Mouse (Mus musculus): ENCODE results near the gene Sost. TPM values are rescaled to one million over a fixed set of nuclear protein-coding genes. Genes with fewer than 3 reads are reported as not detected.
"Not testable (repeated sequence)": the region's sequence is repeated elsewhere in the genome, so short reads cannot be mapped to it uniquely, and the experiment has no call there.

Gene Sost
- polyA plus RNA-seq, 1 experiment: not detected

GRCm38 (mm10) chr11:101990244-101990643, 23.4 kb upstream of the Sost start:
- Histone ChIP-seq H3K4me3 (replicated peaks; ENCODE audit: control insufficient read depth, low read depth, low read length) (no peak overlapping the region), H3K4me1 (ENCODE audit: control insufficient read depth, insufficient read depth, low read length) (no peaks in the 10 kb centered on the region), H3K27ac (ENCODE audit: control insufficient read depth, insufficient read depth, low read depth, low read length, poor library complexity) (no peak overlapping the region)
- 85% methylated on average over 3 of the region's 3 CpGs for WGBS
- no peak for TF ChIP-seq CTCF (IDR thresholded peaks at IDR 0.05; ENCODE audit: control insufficient read depth, insufficient read depth, low read length)
- no peak for TF ChIP-seq POLR2A (IDR thresholded peaks at IDR 0.05; ENCODE audit: borderline replicate concordance, control insufficient read depth, low read depth, low read length)

- Histone ChIP-seq H3K27ac (ENCODE audit: control insufficient read depth, insufficient read depth, low read depth, low read length, poor library complexity) (no peak within 1 kb of the TSS), H3K4me3 (replicated peaks; ENCODE audit: control insufficient read depth, low read depth, low read length) (no peak within 1 kb of the TSS), H3K4me1 (ENCODE audit: control insufficient read depth, insufficient read depth, low read length) (peaks cover 4% of the 10 kb centered on the region)
- TF ChIP-seq CTCF (IDR thresholded peaks at IDR 0.05; ENCODE audit: control insufficient read depth, insufficient read depth, low read length) (no peak), POLR2A (IDR thresholded peaks at IDR 0.05; ENCODE audit: borderline replicate concordance, control insufficient read depth, low read depth, low read length) (no peak)
- 75% methylated on average over 3 of the region's 3 CpGs for WGBS
Measured at GRCm38 (mm10) chr11:101986913-101987312, 20.1 kb upstream of the Sost start, which contains the start of gene Dusp3. Gene Dusp3, minus strand, starts transcription at chr11:101987013.

GRCm38 (mm10) chr11:101985990-101986389, 19.2 kb upstream of the Sost start:
- no peak overlapping the region for H3K27ac ChIP-seq (ENCODE audit: control insufficient read depth, insufficient read depth, low read depth, low read length, poor library complexity)
- 2% methylated on average over 10 of the region's 10 CpGs for WGBS
- H3K4me3 ChIP-seq (replicated peaks; ENCODE audit: control insufficient read depth, low read depth, low read length): no peak overlapping the region
- H3K4me1 ChIP-seq (ENCODE audit: control insufficient read depth, insufficient read depth, low read length): peaks cover 5% of the 10 kb centered on the region
- TF ChIP-seq POLR2A (IDR thresholded peaks at IDR 0.05; ENCODE audit: borderline replicate concordance, control insufficient read depth, low read depth, low read length) (no peak), CTCF (IDR thresholded peaks at IDR 0.05; ENCODE audit: control insufficient read depth, insufficient read depth, low read length) (peak; percentile 73)

- H3K4me3 ChIP-seq (replicated peaks; ENCODE audit: control insufficient read depth, low read depth, low read length); H3K27ac ChIP-seq (ENCODE audit: control insufficient read depth, insufficient read depth, low read depth, low read length, poor library complexity); H3K4me1 ChIP-seq (ENCODE audit: control insufficient read depth, insufficient read depth, low read length): not testable (repeated sequence)
- 43% methylated on average over 6 of the region's 6 CpGs for WGBS
Measured at GRCm38 (mm10) chr11:101985450-101985849, 18.6 kb upstream of the Sost start.

- WGBS: under 1% methylated on average over 71 of the region's 71 CpGs
- Histone ChIP-seq H3K4me3 (replicated peaks; ENCODE audit: control insufficient read depth, low read depth, low read length) (peak within 1 kb of the TSS; percentile 75), H3K4me1 (ENCODE audit: control insufficient read depth, insufficient read depth, low read length) (peaks cover 5% of the 10 kb centered on the region), H3K27ac (ENCODE audit: control insufficient read depth, insufficient read depth, low read depth, low read length, poor library complexity) (peak within 1 kb of the TSS; percentile 73)
- peak; percentile 44; the same call in 1 of the 2 replicates for TF ChIP-seq POLR2A (IDR thresholded peaks at IDR 0.05; ENCODE audit: borderline replicate concordance, control insufficient read depth, low read depth, low read length)
- no peak for TF ChIP-seq CTCF (IDR thresholded peaks at IDR 0.05; ENCODE audit: control insufficient read depth, insufficient read depth, low read length)
Measured at GRCm38 (mm10) chr11:101984054-101985025, 17.5 kb upstream of the Sost start, which contains the start of gene Cfap97d1. Gene Cfap97d1, plus strand, starts transcription at chr11:101984279.

- Histone ChIP-seq H3K4me1 (ENCODE audit: control insufficient read depth, insufficient read depth, low read length) (peaks cover 5% of the 10 kb centered on the region), H3K27ac (ENCODE audit: control insufficient read depth, insufficient read depth, low read depth, low read length, poor library complexity) (no peak overlapping the region), H3K4me3 (replicated peaks; ENCODE audit: control insufficient read depth, low read depth, low read length) (no peak overlapping the region)
- TF ChIP-seq POLR2A (IDR thresholded peaks at IDR 0.05; ENCODE audit: borderline replicate concordance, control insufficient read depth, low read depth, low read length) (no peak), CTCF (IDR thresholded peaks at IDR 0.05; ENCODE audit: control insufficient read depth, insufficient read depth, low read length) (no peak)
- WGBS: 51% methylated on average over 10 of the region's 10 CpGs
Measured at GRCm38 (mm10) chr11:101983431-101983921, 16.7 kb upstream of the Sost start.

- no peak overlapping the region for H3K27ac ChIP-seq (ENCODE audit: control insufficient read depth, insufficient read depth, low read depth, low read length, poor library complexity)
- 71% methylated on average over 6 of the region's 6 CpGs for WGBS
- no peak for TF ChIP-seq POLR2A (IDR thresholded peaks at IDR 0.05; ENCODE audit: borderline replicate concordance, control insufficient read depth, low read depth, low read length)
- TF ChIP-seq CTCF (IDR thresholded peaks at IDR 0.05; ENCODE audit: control insufficient read depth, insufficient read depth, low read length): no peak
- H3K4me1 ChIP-seq (ENCODE audit: control insufficient read depth, insufficient read depth, low read length): peaks cover 5% of the 10 kb centered on the region
- H3K4me3 ChIP-seq (replicated peaks; ENCODE audit: control insufficient read depth, low read depth, low read length): no peak overlapping the region
Measured at GRCm38 (mm10) chr11:101982981-101983411, 16.2 kb upstream of the Sost start.

GRCm38 (mm10) chr11:101981850-101982249, 15.0 kb upstream of the Sost start:
- 12% methylated on average over 12 of the region's 12 CpGs for WGBS
- TF ChIP-seq CTCF (IDR thresholded peaks at IDR 0.05; ENCODE audit: control insufficient read depth, insufficient read depth, low read length): no peak
- no peak for TF ChIP-seq POLR2A (IDR thresholded peaks at IDR 0.05; ENCODE audit: borderline replicate concordance, control insufficient read depth, low read depth, low read length)
- peaks cover 5% of the 10 kb centered on the region for H3K4me1 ChIP-seq (ENCODE audit: control insufficient read depth, insufficient read depth, low read length)
- H3K4me3 ChIP-seq (replicated peaks; ENCODE audit: control insufficient read depth, low read depth, low read length): no peak overlapping the region
- H3K27ac ChIP-seq (ENCODE audit: control insufficient read depth, insufficient read depth, low read depth, low read length, poor library complexity): no peak overlapping the region
